Comparison of ENCODE assay signal across 19 mouse cellular contexts in the genomic region with DNA sequence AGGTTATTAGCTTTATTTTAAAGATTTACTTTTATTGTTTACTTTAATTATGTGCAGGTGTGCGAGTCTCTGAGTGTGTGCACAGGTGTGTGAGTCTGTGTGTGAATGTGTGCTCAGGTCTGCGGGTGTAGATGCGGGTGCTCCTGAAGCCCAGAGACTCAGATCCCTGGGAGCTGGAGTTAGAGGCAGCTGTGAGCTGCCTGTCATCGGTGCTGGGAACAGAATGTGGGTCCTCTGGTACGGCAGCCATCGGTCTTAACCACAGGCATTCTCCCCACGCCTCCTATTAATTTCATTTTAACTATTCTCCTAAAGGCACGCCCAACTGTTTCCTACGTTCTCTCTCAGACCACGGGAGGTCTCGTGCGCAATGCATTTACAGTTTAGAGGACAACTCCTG. TPM values are rescaled to one million over a fixed set of nuclear protein-coding genes. Genes with fewer than 3 reads are reported as not detected.
DNase-seq lines count a peak whose midpoint lies in the region; ATAC-seq and TF ChIP-seq lines count a peak whose summit lies in the region.
"Had no signal": no experiment of that assay in that cellular context is flagged by ENCODE, and none has a peak within 500 bp of the region (broad histone marks: within the 10 kb centered on the region; RNA-seq: fewer than 3 reads in every experiment).

No protein-coding gene starts in this region.

- 0 out of 2 replicates have a peak, but pooled peaks have one; percentile 37 for ATAC-seq in embryonic facial prominence, embryonic 12.5 days (ENCODE audit: insufficient number of reproducible peaks, insufficient read depth, low FRiP score, low TSS enrichment)
- ATAC-seq: activated CD4-positive, CD25-positive, alpha-beta regulatory T cell, adult 4 months; CD4-positive, CD25-positive, alpha-beta regulatory T cell, adult 4 months; Patski had no signal

- no peak overlapping the region for H3ac ChIP-seq in myocyte (ENCODE audit: control insufficient read depth, insufficient read length)

- 91% methylated on average over 12 of the region's 12 CpGs for WGBS in embryonic facial prominence, embryonic 12.5 days
- WGBS in embryonic facial prominence, embryonic 10.5 days, result 88% methylated on average over 12 of the region's 12 CpGs

- no peak overlapping the region for H3K4me2 ChIP-seq in embryonic facial prominence, embryonic 12.5 days (replicated peaks)
- no peak overlapping the region for H3K4me2 ChIP-seq in myocyte (ENCODE audit: low read depth)

- H3K27ac ChIP-seq in embryonic facial prominence, embryonic 12.5 days, result no peak overlapping the region
- H3K27ac ChIP-seq in embryonic facial prominence, embryonic 10.5 days (replicated peaks), result no peak overlapping the region

- H3K9me3 ChIP-seq in embryonic facial prominence, embryonic 12.5 days, result no peaks in the 10 kb centered on the region
- no peaks in the 10 kb centered on the region for H3K9me3 ChIP-seq in embryonic facial prominence, embryonic 10.5 days
- H3K9me3 ChIP-seq: G1E had no signal

- peaks cover 27% of the 10 kb centered on the region for H3K27me3 ChIP-seq in embryonic facial prominence, embryonic 12.5 days
- H3K27me3 ChIP-seq in embryonic facial prominence, embryonic 10.5 days (replicated peaks; ENCODE audit: low read depth, poor library complexity, severe bottlenecking), result peaks cover 72% of the 10 kb centered on the region
- no peaks in the 10 kb centered on the region for H3K27me3 ChIP-seq in myocyte (ENCODE audit: control insufficient read depth, insufficient read depth, insufficient read length)
- H3K27me3 ChIP-seq: CH12.LX had no signal

- no peak for DNase-seq in embryonic facial prominence, embryonic 10.5 days (ENCODE audit: low spot score)
- no peak for DNase-seq in layer of hippocampus, postnatal 14 days (ENCODE audit: low spot score in 2 of 2)
- DNase-seq: adrenal gland, adult 2 months; adrenal gland, adult 8-10 months; adrenal gland, postnatal 10 days; adrenal gland, postnatal 14 days; adrenal gland, postnatal 25 days; adrenal gland, postnatal 36 days; B cell, adult 2 months; cerebellum, adult 11 months; cerebellum, adult 11-12 months; cerebellum, adult 18-20 months had no signal

- TF ChIP-seq POLR2A in myocyte (IDR thresholded peaks at IDR 0.05; ENCODE audit: insufficient read length, low read depth), result no peak

- H3K4me3 ChIP-seq in embryonic facial prominence, embryonic 12.5 days, result no peak overlapping the region
- H3K4me3 ChIP-seq in embryonic facial prominence, embryonic 10.5 days, result no peak overlapping the region
- no peak overlapping the region for H3K4me3 ChIP-seq in myocyte

- H3K36me3 ChIP-seq in embryonic facial prominence, embryonic 12.5 days, result no peaks in the 10 kb centered on the region
- no peaks in the 10 kb centered on the region for H3K36me3 ChIP-seq in embryonic facial prominence, embryonic 10.5 days (replicated peaks)
- no peaks in the 10 kb centered on the region for H3K36me3 ChIP-seq in myocyte (ENCODE audit: control insufficient read depth, insufficient read depth)
- H3K36me3 ChIP-seq: G1E had no signal

- H3K4me1 ChIP-seq in embryonic facial prominence, embryonic 12.5 days, result peaks cover 14% of the 10 kb centered on the region
- peaks cover 29% of the 10 kb centered on the region for H3K4me1 ChIP-seq in embryonic facial prominence, embryonic 10.5 days

- no peaks in the 10 kb centered on the region for H3K79me2 ChIP-seq in myocyte (ENCODE audit: control insufficient read depth, insufficient read depth)

- H3K9ac ChIP-seq in embryonic facial prominence, embryonic 12.5 days, result no peak overlapping the region

TF ChIP-seq in myocyte, 11 proteins besides CTCF, POLR2A, EP300 and RAD21:
- no peak for TF ChIP-seq TCF3 (IDR thresholded peaks at IDR 0.05; ENCODE audit: insufficient read length, low read depth)
- TF ChIP-seq MYOD1 (IDR thresholded peaks at IDR 0.05; ENCODE audit: control insufficient read depth in 1 of 3, insufficient read length in 2 of 3, low read depth in 2 of 3), result peak in 2 of 3 experiments; percentile 43 to 83
- TF ChIP-seq E2F4 (IDR thresholded peaks at IDR 0.05; ENCODE audit: insufficient read depth), result no peak
- TF ChIP-seq MYOG (IDR thresholded peaks at IDR 0.05; ENCODE audit: control insufficient read depth in 1 of 3, insufficient read depth in 1 of 3, insufficient read length in 2 of 3, low read depth in 2 of 3), result peak in 1 of 3 experiments; percentile 62
- TF ChIP-seq POLR2AphosphoS2 (IDR thresholded peaks at IDR 0.05; ENCODE audit: insufficient read length, low read depth), result no peak
- no peak for TF ChIP-seq TCF12 (IDR thresholded peaks at IDR 0.05; ENCODE audit: insufficient read depth, poor library complexity, severe bottlenecking)
- TF ChIP-seq REST (IDR thresholded peaks at IDR 0.05; ENCODE audit: insufficient read depth, insufficient read length), result no peak
- no peak for TF ChIP-seq MAX (IDR thresholded peaks at IDR 0.05; ENCODE audit: low read depth)
- TF ChIP-seq CEBPB (IDR thresholded peaks at IDR 0.05; ENCODE audit: insufficient read depth, poor library complexity, severe bottlenecking), result no peak
- TF ChIP-seq USF1 (IDR thresholded peaks at IDR 0.05; ENCODE audit: low read depth), result no peak

RNA-seq across cellular contexts. Expression of gene Runx3, which starts 12.3 kb away (rescaled TPM):
- polyA plus RNA-seq in embryonic facial prominence, embryonic 12.5 days (2016; fragmentation: Nextera tagmentation; extraction: Ambion mirVana), result 1.3 TPM in 2 replicates
- 0.04 TPM in 2 replicates for polyA plus RNA-seq in embryonic facial prominence, embryonic 10.5 days (2016; fragmentation: Nextera tagmentation; extraction: Ambion mirVana)
- polyA plus RNA-seq in myocyte (2012; fragmentation: generic; extraction: Trizol), result 19.6 TPM
- not detected for total RNA-seq in layer of hippocampus, postnatal 14 days (2021)
